Mouse (Mus musculus): ENCODE results near the gene Jak3. TPM values are rescaled to one million over a fixed set of nuclear protein-coding genes. Genes with fewer than 3 reads are reported as not detected.
A peak's percentile ranks its signal among the peaks of the same experiment; 100 is the strongest.

The Jak3 gene
- total and polyA plus RNA-seq, 3 experiments, result 13.3 to 47.1 (median 37.8) TPM

DNA sequence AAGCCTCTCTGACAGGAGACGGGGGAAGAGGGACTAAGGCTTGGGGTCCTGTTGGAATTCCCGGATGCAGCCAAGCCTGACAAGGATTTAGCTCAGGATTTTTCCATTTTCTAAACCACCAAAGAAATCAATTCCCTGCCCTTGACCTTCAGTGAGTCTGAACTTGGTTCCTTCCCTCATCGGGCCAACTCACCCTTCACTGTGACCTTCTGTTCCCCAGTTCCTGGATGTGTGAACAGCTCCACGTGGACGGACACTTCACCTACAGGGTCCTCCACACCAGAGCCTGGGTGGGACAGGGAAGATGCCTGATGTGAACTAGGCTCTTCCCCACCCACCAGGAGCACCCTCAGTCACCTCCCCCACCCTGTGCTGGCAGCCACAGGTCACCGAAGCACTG lies 45.3 kb upstream of the Jak3 start:
- Histone ChIP-seq H3K79me2 (replicated peaks; ENCODE audit: control insufficient read depth, extremely low read depth, insufficient read depth, poor library complexity, severe bottlenecking) (no peaks in the 10 kb centered on the region), H3K27ac (ENCODE audit: insufficient read depth, low read depth) (no peak overlapping the region), H3K9me3 (replicated peaks; ENCODE audit: low read length) (peaks cover 13% of the 10 kb centered on the region), H3K4me3 (replicated peaks in 1 of 3; ENCODE audit: low read depth in 2 of 3, low read length in 2 of 3, poor library complexity in 1 of 3) (no peak overlapping the region), H3K36me3 (replicated peaks in 1 of 2; ENCODE audit: control insufficient read depth in 1 of 2, insufficient read depth in 1 of 2, low read length in 1 of 2) (peaks cover 6 to 30% of the 10 kb centered on the region in 2 experiments), H3K4me1 (ENCODE audit: control insufficient read depth in 1 of 2, insufficient read depth in 2 of 2) (peaks cover 32 to 82% of the 10 kb centered on the region in 2 experiments), H3K9ac (ENCODE audit: insufficient read depth, low read depth) (no peak overlapping the region), H3K27me3 (replicated peaks) (no peaks in the 10 kb centered on the region), H3K4me2 (ENCODE audit: insufficient read depth, low read depth, poor library complexity, severe bottlenecking) (no peak overlapping the region)
- in situ Hi-C loops (cut with MboI; ENCODE audit: low pct_ligation_motif_present, low pct_unique_long_range_greater_than_20kb, low sequenced_read_pairs) (loop anchor here (5.0 kb wide), 1 partner anchor 68 kb away; no protein-coding TSS in a partner anchor), dilution Hi-C loops (cut with MboI; ENCODE audit: extremely low pct_ligation_motif_present, extremely low pct_unique_long_range_greater_than_20kb, low sequenced_read_pairs) (no loop called here)
- no peak for DNase-seq (ENCODE audit: extremely low read depth)
- TF ChIP-seq POLR2A (IDR thresholded peaks at IDR 0.05; ENCODE audit: low read depth, low read length) (no peak), USF1 (IDR thresholded peaks at IDR 0.05; ENCODE audit: low read depth, low read length) (no peak), ZC3H11A (IDR thresholded peaks at IDR 0.05; ENCODE audit: low read depth, low read length) (no peak), CTCF (conservative IDR thresholded peaks at IDR 0.05 in 1 of 2, IDR thresholded peaks at IDR 0.05 in 1 of 2; ENCODE audit: low read depth in 2 of 2, low read length in 2 of 2) (no peak), UBTF (IDR thresholded peaks at IDR 0.05; ENCODE audit: low read depth, low read length) (no peak), ZKSCAN1 (IDR thresholded peaks at IDR 0.05; ENCODE audit: borderline replicate concordance, low read depth, low read length) (no peak), EP300 (IDR thresholded peaks at IDR 0.05; ENCODE audit: low read length) (no peak), HCFC1 (IDR thresholded peaks at IDR 0.05; ENCODE audit: low read depth, low read length) (no peak), MAZ (IDR thresholded peaks at IDR 0.05; ENCODE audit: low read depth, low read length) (no peak), RAD21 (IDR thresholded peaks at IDR 0.05; ENCODE audit: low read depth, low read length) (no peak), BHLHE40 (IDR thresholded peaks at IDR 0.05; ENCODE audit: low read depth, low read length) (no peak), TCF12 (IDR thresholded peaks at IDR 0.05; ENCODE audit: low read depth, low read length) (no peak), SMC3 (IDR thresholded peaks at IDR 0.05; ENCODE audit: low read depth, low read length) (no peak), CHD1 (IDR thresholded peaks at IDR 0.05; ENCODE audit: low read depth, low read length) (no peak), MEF2A (IDR thresholded peaks at IDR 0.05; ENCODE audit: borderline replicate concordance, low read depth, low read length) (no peak), ETS1 (conservative IDR thresholded peaks at IDR 0.05; ENCODE audit: low read depth, low read length) (no peak), ELF1 (IDR thresholded peaks at IDR 0.05; ENCODE audit: low read depth, low read length) (no peak)

DNA sequence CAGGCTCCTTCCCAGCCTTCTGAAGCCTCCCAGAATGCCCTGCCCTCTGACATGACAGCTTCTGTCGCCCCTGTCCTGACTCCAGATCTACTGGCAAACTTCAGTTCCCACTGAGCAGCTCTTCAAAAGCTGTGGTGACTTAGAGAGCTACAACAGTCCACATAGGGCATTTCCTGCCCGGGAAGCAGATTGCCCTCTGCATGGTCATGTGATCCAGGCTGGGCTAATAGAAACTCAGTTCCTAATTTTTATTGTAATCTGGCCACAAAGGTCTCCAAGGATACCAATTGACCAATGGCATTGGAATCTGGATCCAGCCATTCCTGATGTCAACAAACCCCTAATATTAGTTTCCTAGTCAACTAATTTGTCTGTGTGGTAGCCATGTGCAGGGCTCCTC lies 44.2 kb upstream of the Jak3 start:
- Histone ChIP-seq H3K79me2 (replicated peaks; ENCODE audit: control insufficient read depth, extremely low read depth, insufficient read depth, poor library complexity, severe bottlenecking) (no peaks in the 10 kb centered on the region), H3K27ac (ENCODE audit: insufficient read depth, low read depth) (no peak overlapping the region), H3K9ac (ENCODE audit: insufficient read depth, low read depth) (no peak overlapping the region), H3K27me3 (replicated peaks) (no peaks in the 10 kb centered on the region), H3K4me3 (replicated peaks in 1 of 3; ENCODE audit: low read depth in 2 of 3, low read length in 2 of 3, poor library complexity in 1 of 3) (no peak overlapping the region), H3K4me2 (ENCODE audit: insufficient read depth, low read depth, poor library complexity, severe bottlenecking) (no peak overlapping the region), H3K4me1 (ENCODE audit: control insufficient read depth in 1 of 2, insufficient read depth in 2 of 2) (peaks cover 29 to 82% of the 10 kb centered on the region in 2 experiments), H3K36me3 (replicated peaks in 1 of 2; ENCODE audit: control insufficient read depth in 1 of 2, insufficient read depth in 1 of 2, low read length in 1 of 2) (peaks cover 6 to 23% of the 10 kb centered on the region in 2 experiments), H3K9me3 (replicated peaks; ENCODE audit: low read length) (peaks cover 13% of the 10 kb centered on the region)
- DNase-seq (ENCODE audit: extremely low read depth), result no peak
- in situ Hi-C loops (cut with MboI; ENCODE audit: low pct_ligation_motif_present, low pct_unique_long_range_greater_than_20kb, low sequenced_read_pairs), result loop anchor here (5.0 kb wide), 1 partner anchor 70 kb away; no protein-coding TSS in a partner anchor
- dilution Hi-C loops (cut with MboI; ENCODE audit: extremely low pct_ligation_motif_present, extremely low pct_unique_long_range_greater_than_20kb, low sequenced_read_pairs), result no loop called here
- TF ChIP-seq SMC3 (IDR thresholded peaks at IDR 0.05; ENCODE audit: low read depth, low read length), result no peak
- TF ChIP-seq E2F4 (IDR thresholded peaks at IDR 0.05; ENCODE audit: insufficient replicate concordance, low read depth, low read length), result no peak
- TF ChIP-seq USF1 (IDR thresholded peaks at IDR 0.05; ENCODE audit: low read depth, low read length), result 0 out of 2 replicates have a peak, but pooled peaks have one; percentile 14
